Mouse (Mus musculus) ovary, adult 18-20 months (tissue): ENCODE results near the gene Uggt2.

Experiments
- DNase-seq: peaks from one replicate; pipeline ENCODE4 v3.0.0; 2022; ENCODE audit warnings: low spot score, mixed read lengths

Gene Uggt2

DNA sequence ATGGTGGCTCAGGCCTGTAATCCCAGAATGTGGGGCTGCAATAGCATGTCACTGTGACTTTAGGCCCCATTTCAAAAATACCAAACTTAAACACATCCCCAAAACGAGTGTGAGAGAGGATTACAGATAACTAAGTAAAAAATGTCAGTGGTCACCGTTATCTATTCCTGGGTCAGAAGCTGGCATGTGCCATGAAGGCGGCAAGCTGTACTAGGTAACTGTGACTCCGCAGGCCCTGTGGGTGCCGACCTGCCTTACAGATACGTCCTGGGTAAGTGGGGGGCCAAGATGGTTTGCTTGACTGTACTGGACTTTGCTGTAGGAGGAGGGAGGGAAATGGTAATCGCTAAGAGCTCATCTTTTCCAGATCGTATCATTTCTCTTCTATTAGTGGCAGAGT is 118.3 kb downstream of the Uggt2 start:
- no peak for DNase-seq

DNA sequence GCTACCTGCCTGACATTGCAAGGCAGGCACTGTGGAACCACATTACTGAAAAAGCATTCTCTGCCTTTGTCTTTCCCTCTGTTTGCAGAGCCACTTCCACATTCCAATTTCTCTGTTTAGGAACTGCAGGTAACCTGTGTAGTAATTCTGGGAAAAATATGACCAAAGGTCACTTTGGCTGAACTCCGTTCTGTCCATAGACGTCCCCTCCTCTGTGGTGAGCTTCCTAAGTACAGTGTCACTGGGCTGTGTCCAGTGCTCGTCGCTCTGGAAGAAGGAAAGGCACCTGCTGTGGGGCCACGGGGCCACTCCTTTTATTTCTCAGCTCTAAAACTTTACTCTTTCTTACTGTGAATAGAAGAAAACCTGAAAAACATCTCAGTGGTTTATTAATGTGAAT is 118.9 kb downstream of the Uggt2 start:
- DNase-seq, result no peak

DNA sequence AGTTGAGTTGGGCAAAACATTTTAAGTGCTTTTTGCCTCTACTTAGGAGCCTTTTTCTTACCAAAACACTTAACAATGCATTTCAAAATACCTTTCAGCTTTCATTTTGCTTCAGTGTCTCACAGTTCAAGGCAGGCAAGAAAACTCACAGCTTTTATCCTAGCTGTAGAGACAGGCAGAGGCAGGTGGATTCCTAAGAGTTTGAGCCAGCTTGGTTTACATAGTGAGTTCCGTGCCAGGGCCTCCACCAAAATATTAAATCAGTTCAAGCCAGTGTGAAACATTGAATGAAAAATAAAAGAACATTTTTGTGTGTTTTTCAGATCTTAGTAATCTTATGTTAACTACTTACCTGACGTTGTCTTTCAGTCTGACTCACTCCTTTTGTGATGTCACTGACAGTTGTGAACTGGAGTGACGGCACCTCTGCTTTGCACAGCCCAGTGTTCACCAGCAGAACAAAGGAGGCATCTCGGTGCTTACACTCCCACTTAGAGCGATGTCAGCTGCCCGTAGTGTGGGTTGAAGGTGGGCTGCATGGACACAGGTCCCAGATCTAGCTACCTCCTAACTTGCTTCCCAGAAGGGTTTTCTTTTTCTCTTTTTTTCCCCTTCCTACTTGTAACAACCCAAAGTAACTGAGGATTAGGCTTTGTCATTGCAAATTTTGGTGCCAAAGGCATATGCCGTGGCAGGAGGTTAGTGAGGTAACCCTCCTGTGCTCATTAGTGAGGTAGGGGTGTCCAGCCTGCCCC is 119.5 kb downstream of the Uggt2 start:
- no peak for DNase-seq

DNA sequence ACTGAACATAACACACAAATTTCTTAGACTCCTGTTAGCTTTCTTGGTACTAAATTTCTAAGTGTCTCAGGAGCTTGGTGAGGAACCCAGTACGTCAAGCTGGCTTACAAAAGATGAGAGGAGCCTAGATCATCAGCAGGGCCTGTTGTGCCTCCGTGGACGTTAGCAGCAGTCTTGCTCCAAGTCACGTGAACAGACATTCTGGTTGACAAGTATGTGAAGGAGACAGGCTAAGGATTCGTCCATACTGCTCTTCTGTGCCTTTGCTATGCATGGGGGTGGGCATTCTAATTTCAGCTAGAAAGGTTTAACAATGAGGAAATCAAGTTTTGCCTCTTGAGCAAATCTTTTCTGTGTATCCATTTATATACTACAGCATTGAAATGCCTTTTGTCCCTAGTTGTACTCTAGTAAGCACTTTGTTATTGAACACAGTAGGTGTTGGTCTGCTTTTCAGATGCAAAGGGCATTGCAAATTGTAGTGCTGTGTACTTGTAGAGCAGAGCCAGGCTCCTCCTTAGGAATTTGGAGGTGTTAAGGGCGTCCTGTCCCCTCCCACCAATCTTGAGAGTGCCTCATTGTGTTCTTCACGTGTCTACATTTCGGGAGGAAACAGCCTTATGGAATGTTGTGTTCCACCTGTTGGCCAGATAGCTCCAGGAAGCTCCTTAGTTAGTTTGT is 122.0 kb downstream of the Uggt2 start:
- DNase-seq, result no peak

DNA sequence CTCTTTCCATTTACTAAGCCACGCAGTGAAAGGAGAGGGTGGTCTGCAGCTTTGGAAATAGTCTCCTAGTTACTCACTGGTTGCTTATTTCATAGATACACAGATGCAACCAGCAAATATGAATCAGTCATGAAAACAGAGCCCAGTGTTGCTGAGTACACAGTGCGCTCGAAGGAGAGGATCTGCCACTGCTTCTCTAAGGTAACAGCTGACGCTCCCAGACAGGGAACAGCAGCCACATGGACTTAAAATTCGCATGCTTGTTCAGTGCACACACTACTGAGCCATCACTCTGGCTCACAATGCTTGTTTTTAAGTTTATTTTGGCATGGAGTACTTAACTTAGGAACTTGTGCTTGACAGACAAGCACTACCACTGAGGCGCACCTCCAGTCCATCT is 127.0 kb downstream of the Uggt2 start:
- no peak for DNase-seq

DNA sequence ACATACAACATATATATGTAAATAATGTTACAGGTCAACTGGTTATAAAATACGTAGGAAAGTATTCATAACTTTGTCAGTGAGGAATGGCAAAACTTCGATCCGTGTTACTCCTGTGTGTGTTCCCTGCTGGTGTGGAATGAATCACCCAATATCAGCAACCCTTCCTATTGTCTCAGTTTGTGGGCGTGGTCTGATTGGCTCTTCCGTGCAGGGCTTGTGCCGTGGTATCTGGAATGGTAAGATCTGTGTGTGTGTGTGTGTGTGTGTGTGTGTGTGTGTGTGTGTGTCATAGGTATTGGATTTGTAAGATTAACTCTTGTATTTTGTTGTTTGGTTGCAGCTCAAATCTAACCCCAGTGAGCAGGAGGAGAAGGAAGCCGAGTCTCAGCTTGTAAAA is 131.6 kb downstream of the Uggt2 start:
- no peak for DNase-seq

DNA sequence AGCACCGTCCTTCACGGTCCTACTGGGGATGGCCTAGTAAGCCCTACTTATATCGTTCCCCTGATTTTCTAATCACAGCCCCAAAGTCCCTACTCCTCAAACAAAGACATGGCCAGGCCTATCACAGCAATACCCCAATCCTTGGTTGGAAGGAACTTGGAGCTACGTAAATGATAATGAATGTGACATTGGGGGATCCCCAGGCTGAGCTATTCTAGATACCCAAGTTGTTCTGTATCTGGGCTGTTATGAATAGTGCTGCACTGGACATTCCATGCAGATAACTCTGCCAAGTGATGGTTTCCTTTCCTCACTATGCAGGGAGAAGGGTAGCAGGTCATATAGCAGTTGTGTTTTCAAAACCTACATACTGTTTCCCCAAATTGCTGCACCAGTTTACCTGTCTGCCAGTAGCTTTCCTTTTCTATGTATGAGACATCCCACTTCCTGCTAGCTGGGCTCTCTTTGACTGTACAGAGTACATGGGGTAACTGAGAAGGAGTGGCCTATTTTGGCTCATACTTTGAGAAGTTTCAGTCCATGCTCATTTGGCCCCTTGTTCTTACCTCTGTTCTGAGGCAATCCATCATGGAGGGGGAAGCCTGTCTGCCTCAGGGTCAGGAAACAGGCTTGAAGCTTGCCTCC is 133.8 kb downstream of the Uggt2 start:
- DNase-seq, result no peak

DNA sequence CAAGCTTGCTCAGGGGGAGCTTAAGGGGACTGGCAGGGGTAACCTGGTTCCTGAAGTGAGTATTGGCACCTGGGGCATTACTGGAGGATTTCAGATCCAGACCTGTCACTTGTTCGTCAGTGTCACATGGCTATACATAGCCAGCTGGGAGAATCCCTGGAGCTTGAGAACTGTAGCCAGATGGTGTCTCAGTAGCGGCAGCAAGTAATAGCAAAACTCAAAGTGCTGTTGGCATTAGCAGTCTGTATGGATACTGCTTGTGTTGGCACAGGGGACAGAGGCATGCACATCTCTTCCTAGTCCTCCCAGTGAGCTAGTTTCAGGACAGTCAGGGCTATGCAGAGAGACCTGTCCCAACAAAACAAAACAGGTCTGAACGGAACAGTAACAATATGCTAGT is 141.2 kb downstream of the Uggt2 start:
- no peak for DNase-seq

DNA sequence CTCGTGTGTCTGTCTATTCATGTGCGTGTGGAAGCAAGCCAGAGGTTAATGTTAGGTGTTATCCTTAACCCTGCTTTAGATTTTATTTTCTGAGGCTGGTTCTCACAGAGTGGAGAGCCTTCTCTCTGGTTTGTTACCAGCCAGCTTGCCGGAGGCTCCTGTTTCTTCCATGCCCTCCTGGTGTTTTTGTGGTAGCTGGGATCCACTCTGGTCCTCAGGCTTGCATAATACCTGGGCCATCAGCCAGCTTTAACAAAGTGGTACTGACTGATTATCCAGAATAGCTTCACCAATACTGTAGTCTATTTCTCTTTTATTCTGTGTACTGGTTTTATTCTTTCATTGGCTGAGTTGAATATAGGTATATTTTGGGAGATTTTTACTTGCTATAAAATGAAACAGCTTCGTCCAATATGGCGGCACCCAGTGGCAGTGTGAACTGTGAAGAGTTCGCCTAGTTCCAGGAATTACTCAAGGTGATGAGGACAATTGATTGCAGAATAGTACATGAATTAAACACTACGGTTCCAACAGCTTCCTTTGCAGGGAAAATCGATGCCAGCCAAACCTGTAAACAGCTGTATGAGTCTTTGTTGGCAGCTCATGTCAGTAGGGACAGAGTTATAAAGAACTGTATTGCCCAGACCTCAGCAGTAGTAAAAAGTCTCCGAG is 147.2 kb downstream of the Uggt2 start:
- DNase-seq, result no peak

DNA sequence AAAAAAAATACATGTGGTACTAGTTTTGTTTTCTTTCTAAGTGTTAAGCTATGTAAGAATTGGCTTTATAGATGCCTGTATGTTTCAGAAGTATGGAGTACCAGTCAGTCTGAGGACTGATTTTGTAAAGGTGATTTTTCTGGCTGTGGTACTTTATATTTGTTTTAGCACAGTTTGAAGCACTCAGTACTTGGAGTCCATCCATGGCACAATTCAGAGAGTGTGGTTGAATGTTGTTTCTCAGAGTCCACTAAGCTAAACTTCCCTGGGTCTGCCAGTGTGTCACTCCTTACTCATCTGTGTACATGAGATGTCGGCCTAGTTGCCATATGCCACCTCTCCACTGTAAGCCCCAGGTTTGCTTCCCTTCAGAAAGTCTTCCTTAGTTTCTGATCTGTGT is 150.4 kb downstream of the Uggt2 start:
- no peak for DNase-seq

DNA sequence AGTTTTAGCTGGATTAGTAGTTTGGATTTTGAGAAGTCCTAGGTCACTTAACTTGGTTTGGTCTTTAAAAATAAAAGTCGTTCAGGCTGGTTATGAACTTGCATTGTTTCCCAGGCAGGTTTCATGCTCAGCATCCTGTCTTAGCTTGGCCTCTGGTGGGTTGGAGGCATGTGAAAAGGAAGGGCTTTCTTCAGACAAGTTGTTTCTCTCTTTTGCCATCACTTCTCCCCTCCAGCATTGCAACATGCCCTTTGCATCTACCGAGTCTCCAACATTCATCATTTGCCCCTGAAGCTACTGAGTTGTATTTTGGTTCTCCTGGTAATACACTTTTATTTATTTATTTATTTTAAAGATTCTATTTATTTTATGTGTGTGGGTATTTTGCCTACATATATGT is 154.5 kb downstream of the Uggt2 start:
- DNase-seq, result no peak

DNA sequence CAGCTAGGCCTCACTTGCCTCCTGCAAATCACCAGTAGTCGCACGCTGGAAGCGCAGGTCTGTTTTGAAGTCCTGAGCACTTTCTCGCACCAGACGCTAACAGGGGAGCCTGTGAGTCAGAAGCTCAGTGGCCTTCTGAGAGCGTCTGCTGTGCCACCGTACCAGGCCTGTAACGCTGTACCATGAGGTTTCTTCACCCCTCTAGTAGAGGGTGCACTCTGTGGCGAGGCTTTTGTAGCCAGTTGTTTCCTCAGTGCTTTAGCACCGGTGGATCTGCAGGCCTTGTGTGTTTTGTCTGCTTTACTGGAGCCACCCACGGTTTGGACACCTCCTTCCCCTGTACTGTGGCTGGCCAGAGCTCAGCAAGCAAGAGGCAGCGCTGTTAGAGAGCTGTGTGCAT is 157.2 kb downstream of the Uggt2 start:
- no peak for DNase-seq

DNA sequence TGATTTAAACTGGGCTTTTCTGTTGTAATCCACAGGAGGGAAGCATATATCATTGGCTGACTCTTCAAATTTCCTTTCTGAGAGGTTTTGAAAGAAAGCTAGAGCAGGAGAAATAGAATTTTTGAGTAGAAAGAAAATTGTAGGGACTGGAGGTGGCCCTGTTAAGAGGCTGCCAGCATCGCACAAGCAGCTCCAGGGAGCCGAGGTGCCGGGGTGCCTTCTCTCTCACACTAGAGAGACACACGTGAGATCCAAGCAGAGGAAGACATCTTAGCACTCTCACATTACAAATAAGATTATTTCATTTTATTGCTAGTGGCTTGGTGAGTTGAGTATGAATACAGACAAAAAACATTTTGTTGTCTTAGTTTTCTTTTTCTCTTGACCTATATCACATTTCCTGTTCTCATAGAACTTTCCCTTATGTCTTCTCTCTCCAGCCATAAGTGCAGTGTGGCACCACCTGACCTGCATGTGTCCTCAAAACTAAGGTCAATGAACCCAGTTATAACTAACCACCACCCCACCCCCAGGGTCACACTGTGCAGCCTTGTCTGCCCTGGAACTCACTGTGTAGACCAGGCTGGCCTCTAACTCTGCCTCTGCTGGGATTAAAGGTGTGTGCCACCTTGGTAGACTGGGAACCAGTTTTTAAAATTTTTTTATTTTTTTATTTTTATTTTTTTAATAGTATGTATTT is 158.3 kb downstream of the Uggt2 start:
- DNase-seq, result no peak

DNA sequence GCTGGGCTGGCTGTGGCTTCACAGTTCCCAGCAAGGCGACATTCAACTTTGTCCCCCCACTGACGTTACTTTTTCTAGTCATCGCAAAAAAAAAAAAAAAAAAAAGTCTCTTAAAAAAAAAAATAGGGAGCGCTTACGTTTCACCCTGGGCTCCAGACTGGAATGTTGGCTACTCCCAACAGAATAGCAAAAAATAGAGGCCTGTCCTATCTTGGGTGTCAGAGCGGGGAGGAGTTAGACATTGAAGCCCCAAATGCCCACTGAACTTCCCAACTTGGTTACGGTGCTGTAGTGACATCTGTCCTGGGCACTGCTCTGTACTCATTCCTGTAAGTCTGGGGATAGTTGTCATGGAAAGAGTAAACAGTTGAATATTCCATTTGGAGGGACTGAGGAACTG is 160.7 kb downstream of the Uggt2 start:
- DNase-seq, result no peak

DNA sequence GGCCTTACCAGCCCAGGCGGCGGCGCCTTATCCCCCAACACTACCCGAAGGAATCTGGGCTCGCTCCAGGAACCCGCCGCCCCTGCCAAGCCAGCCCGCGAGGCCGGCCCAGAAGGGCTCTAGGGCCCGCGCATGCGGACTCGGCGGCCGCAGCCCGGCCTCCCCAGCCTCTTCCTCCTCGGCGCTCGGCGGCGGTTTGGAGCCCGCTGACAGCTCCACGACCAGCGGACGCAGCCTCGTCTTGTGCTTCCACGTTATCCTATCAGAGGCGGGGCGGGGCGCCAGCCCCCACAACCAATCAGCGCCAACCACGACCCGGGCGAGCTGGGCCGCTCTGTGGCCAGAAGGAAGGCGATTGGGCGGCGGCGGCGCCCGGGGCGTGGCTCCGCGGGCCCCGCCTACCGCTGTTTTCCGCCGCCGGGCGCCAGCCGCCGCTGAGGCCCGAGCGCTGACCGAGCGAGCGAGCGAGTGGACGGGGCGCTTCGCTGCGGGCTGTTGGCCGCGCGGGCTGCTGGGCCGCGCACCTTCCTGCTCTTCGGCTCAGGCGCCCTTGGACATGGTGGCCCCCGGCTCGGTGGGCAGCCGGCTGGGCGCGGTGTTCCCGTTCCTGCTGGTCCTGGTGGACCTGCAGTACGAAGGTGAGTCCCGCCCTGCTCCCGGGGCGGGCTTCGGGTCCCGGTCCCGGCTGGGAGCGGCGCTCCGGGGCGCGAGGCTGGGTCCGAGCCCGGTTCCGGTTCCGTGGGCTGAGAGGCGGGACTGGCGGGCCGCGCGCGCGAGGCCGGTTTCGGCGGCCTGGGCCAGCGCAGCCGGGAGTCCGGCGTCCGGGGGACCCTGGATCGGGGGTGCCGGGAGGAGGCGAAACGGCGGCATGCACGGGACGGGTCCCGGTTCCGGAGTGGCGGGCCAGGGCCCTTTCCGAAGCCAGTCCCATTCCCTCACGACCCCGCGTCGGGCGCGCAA is 161.4 kb downstream of the Uggt2 start, which contains the start of gene Dnajc3:
Dnajc3 (plus strand) TSS at position 444 of the 960 bp plus-strand sequence.
- DNase-seq, result peak; percentile 99

DNA sequence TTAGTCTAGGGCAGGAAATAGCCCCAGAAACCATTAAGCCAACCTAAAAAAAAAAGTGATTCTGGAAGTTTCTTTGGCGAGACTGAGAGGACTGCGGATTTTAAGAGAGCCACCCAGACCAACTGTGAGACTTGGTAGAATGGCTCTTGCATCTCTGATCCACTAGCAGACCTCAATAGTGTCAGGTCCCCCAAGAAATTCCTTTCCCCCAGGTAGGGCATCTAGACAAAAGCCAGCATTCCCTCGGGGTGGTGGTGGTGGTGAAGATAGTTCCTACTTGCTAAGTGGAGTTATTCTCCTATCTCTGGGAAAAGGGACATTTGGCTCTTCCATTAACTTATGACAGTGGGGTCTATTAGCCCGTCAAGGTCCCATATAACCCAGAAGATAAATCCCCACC is 162.3 kb downstream of the Uggt2 start:
- DNase-seq, result no peak

DNA sequence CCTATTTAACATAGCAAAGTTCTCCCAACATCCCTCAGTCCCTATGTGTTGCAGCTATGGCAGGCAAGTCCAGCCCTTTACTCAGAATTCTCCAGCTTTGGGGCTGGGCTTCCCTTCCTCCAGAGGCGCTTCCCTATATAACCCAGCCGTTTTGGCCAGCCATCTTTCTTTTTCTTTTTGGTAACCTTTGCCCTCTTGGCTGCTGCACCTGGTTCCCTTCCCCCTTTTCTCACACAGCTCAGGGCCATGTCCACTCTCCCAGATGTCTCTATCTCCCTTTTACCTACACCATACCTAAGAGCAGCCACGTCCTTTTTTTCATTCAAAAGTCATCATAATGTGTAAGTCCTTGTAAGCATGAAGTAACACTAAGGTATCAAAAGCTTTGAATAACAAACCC is 163.0 kb downstream of the Uggt2 start:
- no peak for DNase-seq
